Mouse (Mus musculus): ENCODE results near the gene Echdc1.

GRCm38 (mm10) chr10:29352575-29352974 lies 39.6 kb downstream of the Echdc1 start:
- TF ChIP-seq CTCF (IDR thresholded peaks at IDR 0.05; ENCODE audit: control insufficient read depth, insufficient read depth, insufficient read length) (no peak), USF1 (IDR thresholded peaks at IDR 0.05; ENCODE audit: low read depth) (no peak), FOSL1 (IDR thresholded peaks at IDR 0.05; ENCODE audit: insufficient read depth, low read length, poor library complexity, severe bottlenecking) (no peak), MYOD1 (IDR thresholded peaks at IDR 0.05; ENCODE audit: control insufficient read depth, insufficient read length, low read depth) (no peak), MYOG (IDR thresholded peaks at IDR 0.05; ENCODE audit: control insufficient read depth, extremely low read depth, insufficient read length) (no peak), MAX (IDR thresholded peaks at IDR 0.05) (no peak), CEBPB (IDR thresholded peaks at IDR 0.05; ENCODE audit: low read depth) (no peak)
